Mouse (Mus musculus) urinary bladder, postnatal 0 days (tissue): ENCODE results near the gene Prl3d3. TPM values are rescaled to one million over a fixed set of nuclear protein-coding genes. Genes with fewer than 3 reads are reported as not detected.

ENCODE experiments used
- polyA plus RNA-seq: library from polyadenylated mRNA; unstranded; fragments of >200 nt; fragmentation: Nextera tagmentation; extraction: Ambion mirVana; gene quantifications from 2 replicates; pipeline ENCODE4 v1.2.1, GENCODE M21; 2015

Gene Prl3d3
- not detected in 2 replicates for polyA plus RNA-seq

GRCm38 (mm10) chr13:27156490-27156889 lies at the start of gene Prl3d3:
Gene Prl3d3 (plus strand): TSS chr13:27156790.

GRCm38 (mm10) chr13:27121398-27121797 lies 35.2 kb upstream of the Prl3d3 start, which contains the start of gene Prl3d2:
Gene Prl3d2 (plus strand): TSS chr13:27121698.

GRCm38 (mm10) chr13:27196359-27196758 lies 39.8 kb downstream of the Prl3d3 start, which contains the start of gene Prl3c1:
Gene Prl3c1 (plus strand): TSS chr13:27196659.

Other genes with a start within 250 kb of the Prl3d3 start
- gene Prl, start 99.2 kb upstream of the Prl3d3 start, polyA plus RNA-seq: not detected in 2 replicates
- gene Prl3d1, start 62.6 kb upstream of the Prl3d3 start, polyA plus RNA-seq: not detected in 2 replicates
- not detected in 2 replicates for gene Prl3d2, start 35.1 kb upstream of the Prl3d3 start, polyA plus RNA-seq
- not detected in 2 replicates for gene Prl3c1, start 39.9 kb downstream of the Prl3d3 start, polyA plus RNA-seq
- gene Prl3b1, start 85.1 kb downstream of the Prl3d3 start, polyA plus RNA-seq: not detected in 2 replicates
- not detected in 2 replicates for gene Prl3a1, start 102.6 kb downstream of the Prl3d3 start, polyA plus RNA-seq
- not detected in 2 replicates for gene Prl6a1, start 155.8 kb downstream of the Prl3d3 start, polyA plus RNA-seq
- gene Prl8a2, start 188.9 kb downstream of the Prl3d3 start, polyA plus RNA-seq: not detected in 2 replicates
- gene Prl2b1, start 234.1 kb downstream of the Prl3d3 start, polyA plus RNA-seq: not detected in 2 replicates